Mouse (Mus musculus): Measurements from ENCODE around the gene Zyg11b.

Zyg11b gene

GRCm38 (mm10) chr4:108192821-108193323 is 108.0 kb downstream of the Zyg11b start:
- no peak for DNase-seq (ENCODE audit: low spot score)

- no peak for DNase-seq (ENCODE audit: low spot score)
Measured at GRCm38 (mm10) chr4:108182278-108182677, 118.6 kb downstream of the Zyg11b start.
